Mouse (Mus musculus) MEL (cell line): ENCODE data around the gene Atp6v0a4. TPM values are rescaled to one million over a fixed set of nuclear protein-coding genes. Genes with fewer than 3 reads are reported as not detected.

Source experiments
- DNase-seq: peaks from one replicate; pipeline ENCODE4 v3.0.0; 2011; ENCODE audit warnings: low read depth, low spot score
- H3K27ac ChIP-seq: 2 replicates; pipeline ENCODE4 v1.5.1; 2012; ENCODE audit warnings: low read depth, mild to moderate bottlenecking, control low read depth, low read length, moderate library complexity; ENCODE audit not compliant: control insufficient read depth
- H3K27me3 ChIP-seq, 2 experiments: fragments of 150-350 bp in 1 of 2; sonication (generic) in 1 of 2; 2 replicates each; pipeline ENCODE4 v1.6.1; 2012; ENCODE audit warnings: low read length in 2 of 2, mild to moderate bottlenecking in 2 of 2, improper control_type of control experiment in 1 of 2, moderate library complexity in 1 of 2; ENCODE audit not compliant: insufficient read depth in 2 of 2, control insufficient read depth in 1 of 2
- H3K36me3 ChIP-seq, 2 experiments: 2 replicates each; pipeline ENCODE4 v1.6.1; 2012 to 2014; ENCODE audit warnings: low read length in 2 of 2, improper control_type of control experiment in 1 of 2, inconsistent platforms in 1 of 2, mild to moderate bottlenecking in 1 of 2; ENCODE audit not compliant: insufficient read depth in 2 of 2, control insufficient read depth in 1 of 2
- H3K4me1 ChIP-seq, 2 experiments: fragments of 150-350 bp in 1 of 2; sonication (generic) in 1 of 2; 2 replicates each; pipeline ENCODE4 v1.6.1; 2012; ENCODE audit warnings: low read length in 2 of 2, improper control_type of control experiment in 1 of 2, mild to moderate bottlenecking in 1 of 2; ENCODE audit not compliant: insufficient read depth in 2 of 2, control insufficient read depth in 1 of 2
- H3K4me3 ChIP-seq, 2 experiments: fragments of 150-350 bp in 1 of 2; sonication (generic) in 1 of 2; 2 replicates each; pipeline ENCODE4 v1.5.1; 2012; ENCODE audit warnings: low read depth in 2 of 2, low read length in 2 of 2, mild to moderate bottlenecking in 2 of 2, moderate library complexity in 2 of 2, control low read depth in 1 of 2, improper control_type of control experiment in 1 of 2; ENCODE audit not compliant: control insufficient read depth in 1 of 2, insufficient read depth in 1 of 2
- H3K79me2 ChIP-seq: 2 replicates; pipeline ENCODE4 v1.6.1; 2012; ENCODE audit warnings: mild to moderate bottlenecking, low read length, moderate library complexity; ENCODE audit not compliant: control insufficient read depth, poor library complexity, insufficient read depth
- H3K9ac ChIP-seq: 2 replicates; pipeline ENCODE4 v1.6.1; 2012; ENCODE audit warnings: low read depth, mild to moderate bottlenecking, control low read depth, low read length, moderate library complexity; ENCODE audit not compliant: control insufficient read depth, poor library complexity, severe bottlenecking
- H3K9me3 ChIP-seq: fragments of 150-350 bp; sonication (generic); replicated peaks from 2 replicates; pipeline ENCODE4 v1.6.1; 2012; ENCODE audit warnings: mild to moderate bottlenecking, low read length, improper control_type of control experiment, moderate library complexity; ENCODE audit not compliant: insufficient read depth
- BHLHE40 ChIP-seq: IDR thresholded peaks from 2 replicates; pipeline ENCODE4 v1.6.1; 2012; ENCODE audit warnings: low read depth, mild to moderate bottlenecking, inconsistent platforms, low read length, improper control_type of control experiment, borderline replicate concordance
- CHD2 ChIP-seq: IDR thresholded peaks from 2 replicates; pipeline ENCODE4 v1.6.1; 2011; ENCODE audit warnings: low read length, improper control_type of control experiment
- CTCF ChIP-seq, 3 experiments: IDR thresholded peaks in 2 of 3; conservative IDR thresholded peaks in 1 of 3; 2 replicates each; pipeline ENCODE4 v1.5.1; 2011 to 2012; ENCODE audit warnings: low read length in 3 of 3, low read depth in 2 of 3, mild to moderate bottlenecking in 2 of 3, improper control_type of control experiment in 1 of 3, inconsistent platforms in 1 of 3, mixed read lengths in 1 of 3, moderate library complexity in 1 of 3; ENCODE audit not compliant: control insufficient read depth in 1 of 3, insufficient read depth in 1 of 3, poor library complexity in 1 of 3, severe bottlenecking in 1 of 3
- EP300 ChIP-seq, 2 experiments: IDR thresholded peaks; 2 replicates each; pipeline ENCODE4 v1.6.1; 2011; ENCODE audit warnings: improper control_type of control experiment in 2 of 2, low read length in 2 of 2, low read depth in 1 of 2, mild to moderate bottlenecking in 1 of 2
- ETS1 ChIP-seq: IDR thresholded peaks from 2 replicates; pipeline ENCODE4 v1.6.1; 2012; ENCODE audit warnings: low read depth, mild to moderate bottlenecking, inconsistent platforms, low read length, improper control_type of control experiment, moderate library complexity
- GATA1 ChIP-seq: IDR thresholded peaks from 2 replicates; pipeline ENCODE4 v1.6.1; 2011; ENCODE audit warnings: low read depth, low read length, improper control_type of control experiment
- HCFC1 ChIP-seq: IDR thresholded peaks from 2 replicates; pipeline ENCODE4 v1.6.1; 2012; ENCODE audit warnings: low read depth, mild to moderate bottlenecking, inconsistent platforms, low read length, improper control_type of control experiment, moderate library complexity
- MAZ ChIP-seq: IDR thresholded peaks from 2 replicates; pipeline ENCODE4 v1.6.1; 2012; ENCODE audit warnings: low read depth, mild to moderate bottlenecking, inconsistent platforms, low read length, improper control_type of control experiment
- MXI1 ChIP-seq: IDR thresholded peaks from 2 replicates; pipeline ENCODE4 v1.6.1; 2011; ENCODE audit warnings: mild to moderate bottlenecking, low read depth, low read length, improper control_type of control experiment
- MYB ChIP-seq: IDR thresholded peaks from 2 replicates; pipeline ENCODE4 v1.6.1; 2011; ENCODE audit warnings: mild to moderate bottlenecking, low read depth, low read length, improper control_type of control experiment
- POLR2A ChIP-seq, 2 experiments: IDR thresholded peaks; 2 replicates each; pipeline ENCODE4 v1.6.1; 2011 to 2012; ENCODE audit warnings: low read length in 2 of 2, mild to moderate bottlenecking in 2 of 2, control low read depth in 1 of 2, improper control_type of control experiment in 1 of 2, low read depth in 1 of 2, moderate library complexity in 1 of 2; ENCODE audit not compliant: control insufficient read depth in 1 of 2, insufficient read depth in 1 of 2, poor library complexity in 1 of 2
- POLR2AphosphoS2 ChIP-seq: IDR thresholded peaks from 2 replicates; pipeline ENCODE4 v1.6.1; 2011; ENCODE audit warnings: low read length, improper control_type of control experiment
- POLR2AphosphoS5 ChIP-seq: IDR thresholded peaks from 2 replicates; pipeline ENCODE4 v1.6.1; 2012; ENCODE audit warnings: low read depth, borderline replicate concordance, mild to moderate bottlenecking, inconsistent platforms, low read length, moderate library complexity, mixed read lengths
- TAL1 ChIP-seq: IDR thresholded peaks from 2 replicates; pipeline ENCODE4 v1.6.1; 2012; ENCODE audit warnings: mild to moderate bottlenecking, inconsistent platforms, low read length, moderate library complexity, mixed read lengths
- USF2 ChIP-seq, 2 experiments: IDR thresholded peaks; 2 replicates each; pipeline ENCODE4 v1.6.1; 2011 to 2012; ENCODE audit warnings: improper control_type of control experiment in 2 of 2, low read length in 2 of 2, borderline replicate concordance in 1 of 2, inconsistent platforms in 1 of 2, low read depth in 1 of 2, mild to moderate bottlenecking in 1 of 2; ENCODE audit not compliant: insufficient read depth in 1 of 2
- ZC3H11A ChIP-seq: IDR thresholded peaks from 2 replicates; pipeline ENCODE4 v1.6.1; 2012; ENCODE audit warnings: low read depth, mild to moderate bottlenecking, inconsistent platforms, low read length, improper control_type of control experiment
- ZKSCAN1 ChIP-seq: IDR thresholded peaks from 2 replicates; pipeline ENCODE4 v1.6.1; 2012; ENCODE audit warnings: low read depth, mild to moderate bottlenecking, inconsistent platforms, low read length, improper control_type of control experiment, moderate library complexity
- polyA plus RNA-seq, 2 experiments: library from polyadenylated mRNA; stranded (reverse) in 1 of 2; unstranded in 1 of 2; fragments of >175 nt in 1 of 2; fragments of >200 nt in 1 of 2; gene quantifications; 2 replicates each; pipeline versions ENCODE4 v1.2.1 to v1.2.4; 2012; ENCODE audit warnings: low replicate concordance in 2 of 2, low read depth in 1 of 2; ENCODE audit not compliant: insufficient read length in 2 of 2, insufficient read depth in 1 of 2, missing spikeins in 1 of 2
- total RNA-seq: library from RNA; depleted of rRNA; stranded (reverse); fragments of 300-350 nt; gene quantifications from 2 replicates; pipeline ENCODE4 v1.2.3, GENCODE M21; 2012

Atp6v0a4 gene
- total and polyA plus RNA-seq, 3 experiments: 0.12 TPM; not detected in 2

- peaks cover 0 to 2% of the 10 kb centered on the region in 2 experiments; a peak in 1 of 4 replicates for H3K4me1 ChIP-seq
- H3K4me3 ChIP-seq: no peak overlapping the region
- H3K36me3 ChIP-seq: no peaks in the 10 kb centered on the region
- no peaks in the 10 kb centered on the region for H3K79me2 ChIP-seq
- TF ChIP-seq POLR2AphosphoS2 (no peak), GATA1 (no peak), CHD2 (no peak), TAL1 (no peak), CTCF (IDR thresholded peaks at IDR 0.05 in 2 of 3, conservative IDR thresholded peaks at IDR 0.05 in 1 of 3; ENCODE audit: control insufficient read depth in 1 of 3, insufficient read depth in 1 of 3, low read depth in 2 of 3, low read length in 3 of 3, poor library complexity in 1 of 3, severe bottlenecking in 1 of 3) (no peak), MYB (no peak), MAZ (no peak), MXI1 (no peak), ZC3H11A (no peak), BHLHE40 (no peak), USF2 (IDR thresholded peaks at IDR 0.05; ENCODE audit: borderline replicate concordance in 1 of 2, insufficient read depth in 1 of 2, low read depth in 1 of 2, low read length in 2 of 2) (no peak), ETS1 (no peak), HCFC1 (no peak), POLR2AphosphoS5 (no peak), ZKSCAN1 (no peak), POLR2A (IDR thresholded peaks at IDR 0.05; ENCODE audit: control insufficient read depth in 1 of 2, insufficient read depth in 1 of 2, low read depth in 1 of 2, low read length in 2 of 2, poor library complexity in 1 of 2) (no peak)
- TF ChIP-seq, all 39 proteins: peak for 0
- no peaks in the 10 kb centered on the region for H3K27me3 ChIP-seq
- DNase-seq: no peak
- H3K27ac ChIP-seq: no peak overlapping the region
- no peak overlapping the region for H3K9ac ChIP-seq
- no peaks in the 10 kb centered on the region for H3K9me3 ChIP-seq
These were observed 33.5 kb upstream of the Atp6v0a4 start for GRCm38 (mm10) chr6:38157925-38158324.

- Histone ChIP-seq H3K9me3 (no peaks in the 10 kb centered on the region), H3K27me3 (no peaks in the 10 kb centered on the region), H3K79me2 (no peaks in the 10 kb centered on the region), H3K27ac (no peak overlapping the region), H3K36me3 (no peaks in the 10 kb centered on the region), H3K9ac (no peak overlapping the region), H3K4me3 (no peak overlapping the region), H3K4me1 (peaks cover 2 to 3% of the 10 kb centered on the region in 2 experiments; a peak in 2 of 4 replicates)
- no peak for TF ChIP-seq EP300 (IDR thresholded peaks at IDR 0.05; ENCODE audit: low read depth in 1 of 2, low read length in 2 of 2)
- TF ChIP-seq CTCF (IDR thresholded peaks at IDR 0.05 in 2 of 3, conservative IDR thresholded peaks at IDR 0.05 in 1 of 3; ENCODE audit: control insufficient read depth in 1 of 3, insufficient read depth in 1 of 3, low read depth in 2 of 3, low read length in 3 of 3, poor library complexity in 1 of 3, severe bottlenecking in 1 of 3): peak in 1 of 3 experiments; percentile 13; a peak in 2 of 6 replicates
- TF ChIP-seq GATA1: no peak
- DNase-seq: peak; percentile 6
These were observed 31.8 kb upstream of the Atp6v0a4 start for GRCm38 (mm10) chr6:38156204-38156603.
